9 mouse cellular contexts compared by ENCODE assay signal in the genomic region with DNA sequence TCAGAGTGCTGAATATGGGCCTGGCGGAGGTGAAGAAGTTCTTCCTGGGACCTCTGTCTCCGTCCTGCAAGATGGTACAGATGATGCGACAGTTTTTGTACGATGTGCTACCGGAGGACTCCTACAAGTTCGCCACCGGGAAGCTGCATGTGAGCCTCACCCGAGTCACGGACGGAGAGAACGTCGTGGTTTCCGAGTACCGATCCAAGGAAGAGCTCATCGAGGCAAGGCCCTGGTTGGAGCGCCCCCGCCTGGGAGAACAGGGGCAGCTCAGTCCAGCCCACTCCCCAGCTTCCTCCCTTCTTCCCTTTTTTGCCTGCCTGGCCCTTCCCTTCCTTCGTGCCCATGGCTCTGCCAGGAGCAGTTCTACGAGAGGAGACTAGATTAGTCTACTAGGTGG. TPM values are rescaled to one million over a fixed set of nuclear protein-coding genes. Genes with fewer than 3 reads are reported as not detected.
A peak's percentile ranks its signal among the peaks of the same experiment; 100 is the strongest.
DNase-seq lines count a peak whose midpoint lies in the region; ATAC-seq and TF ChIP-seq lines count a peak whose summit lies in the region.
"Had no signal": no experiment of that assay in that cellular context is flagged by ENCODE, and none has a peak within 500 bp of the region (broad histone marks: within the 10 kb centered on the region; RNA-seq: fewer than 3 reads in every experiment).

No protein-coding gene starts in this region.

- DNase-seq in hindbrain, embryonic 11.5 days (ENCODE audit: low spot score) = peak; percentile 71
- DNase-seq in hindbrain, embryonic 14.5 days (ENCODE audit: low spot score) = no peak
- no peak for DNase-seq in ES-E14 (ENCODE audit: low read depth, low spot score)
- peak; percentile 70 for DNase-seq in embryo, embryonic 11 days

- no peak overlapping the region for H3K4me3 ChIP-seq in hindbrain, embryonic 11.5 days (ENCODE audit: low read depth, low read length)
- no peak overlapping the region for H3K4me3 ChIP-seq in hindbrain, embryonic 14.5 days (replicated peaks; ENCODE audit: low read length)
- H3K4me3 ChIP-seq in ES-E14 (ENCODE audit: insufficient read depth in 1 of 2, low read depth in 1 of 2, low read length in 2 of 2, poor library complexity in 1 of 2, severe bottlenecking in 1 of 2) = peak overlapping the region; percentile 51
- H3K4me3 ChIP-seq in intestine, embryonic 16.5 days (ENCODE audit: low read length) = no peak overlapping the region
- no peak overlapping the region for H3K4me3 ChIP-seq in midbrain, embryonic 13.5 days (replicated peaks)

- in situ Hi-C loops in ES-E14 (cut with MboI; ENCODE audit: low sequenced_read_pairs in 2 of 2, unreplicated experiment in 2 of 2) = no loop called here

- H3K36me3 ChIP-seq in hindbrain, embryonic 11.5 days (ENCODE audit: control insufficient read depth, insufficient read depth, low read length) = no peaks in the 10 kb centered on the region
- H3K36me3 ChIP-seq in hindbrain, embryonic 14.5 days (replicated peaks; ENCODE audit: control insufficient read depth, insufficient read depth) = no peaks in the 10 kb centered on the region
- no peaks in the 10 kb centered on the region for H3K36me3 ChIP-seq in ES-E14 (ENCODE audit: control insufficient read depth, insufficient read depth, low read length, poor library complexity, severe bottlenecking)
- no peaks in the 10 kb centered on the region for H3K36me3 ChIP-seq in intestine, embryonic 16.5 days (ENCODE audit: control insufficient read depth, insufficient read depth, low read length)
- no peaks in the 10 kb centered on the region for H3K36me3 ChIP-seq in midbrain, embryonic 13.5 days

- H3K27me3 ChIP-seq in hindbrain, embryonic 11.5 days (ENCODE audit: control insufficient read depth, insufficient read depth, low read length) = peaks cover 4% of the 10 kb centered on the region; the same call in 1 of the 2 replicates
- H3K27me3 ChIP-seq in hindbrain, embryonic 14.5 days (ENCODE audit: control insufficient read depth, insufficient read depth, low read length) = peaks cover 3% of the 10 kb centered on the region; the same call in 1 of the 2 replicates
- H3K27me3 ChIP-seq in intestine, embryonic 16.5 days (replicated peaks; ENCODE audit: control insufficient read depth, insufficient read depth, low read length) = no peaks in the 10 kb centered on the region
- H3K27me3 ChIP-seq in midbrain, embryonic 13.5 days = peaks cover 16% of the 10 kb centered on the region; the same call in 1 of the 2 replicates

- H3K4me2 ChIP-seq in hindbrain, embryonic 11.5 days (replicated peaks; ENCODE audit: low read depth, low read length) = 0 out of 2 replicates have a peak overlapping the region, but pooled peaks have one; percentile 23
- H3K4me2 ChIP-seq in hindbrain, embryonic 14.5 days (replicated peaks) = no peak overlapping the region; the same call in 1 of the 2 replicates
- peak overlapping the region; percentile 30; the same call in 1 of the 2 replicates for H3K4me2 ChIP-seq in intestine, embryonic 16.5 days (ENCODE audit: low read depth, low read length)
- peak overlapping the region; percentile 11; the same call in 1 of the 2 replicates for H3K4me2 ChIP-seq in midbrain, embryonic 13.5 days (replicated peaks)

- no peaks in the 10 kb centered on the region for H3K9me3 ChIP-seq in hindbrain, embryonic 11.5 days (ENCODE audit: control insufficient read depth, low read length)
- no peaks in the 10 kb centered on the region for H3K9me3 ChIP-seq in hindbrain, embryonic 14.5 days (ENCODE audit: control insufficient read depth, low read length)
- H3K9me3 ChIP-seq in ES-E14 (ENCODE audit: control insufficient read depth, insufficient read depth, low read depth, low read length) = no peaks in the 10 kb centered on the region
- H3K9me3 ChIP-seq in intestine, embryonic 16.5 days (ENCODE audit: control insufficient read depth, low read length) = no peaks in the 10 kb centered on the region
- H3K9me3 ChIP-seq in midbrain, embryonic 13.5 days = no peaks in the 10 kb centered on the region

- ATAC-seq in hindbrain, embryonic 11.5 days (ENCODE audit: low FRiP score) = no peak
- ATAC-seq in hindbrain, embryonic 14.5 days (ENCODE audit: low FRiP score) = no peak
- no peak for ATAC-seq in intestine, embryonic 16.5 days
- ATAC-seq in midbrain, embryonic 13.5 days = no peak
- no peak for ATAC-seq in inflammation-experienced regulatory T-cells, adult 6 months
- no peak for ATAC-seq in cerebellum, adult (ENCODE audit: insufficient number of reproducible peaks, low FRiP score, low TSS enrichment)

- no peak overlapping the region for H3K27ac ChIP-seq in hindbrain, embryonic 11.5 days (ENCODE audit: low read depth, low read length)
- no peak overlapping the region for H3K27ac ChIP-seq in hindbrain, embryonic 14.5 days
- H3K27ac ChIP-seq in ES-E14 (ENCODE audit: insufficient read depth, low read depth, low read length, poor library complexity, severe bottlenecking) = no peak overlapping the region
- no peak overlapping the region for H3K27ac ChIP-seq in intestine, embryonic 16.5 days (ENCODE audit: low read length)
- H3K27ac ChIP-seq in midbrain, embryonic 13.5 days = no peak overlapping the region

- H3K4me1 ChIP-seq in hindbrain, embryonic 11.5 days (replicated peaks; ENCODE audit: control insufficient read depth, insufficient read depth, low read length) = no peaks in the 10 kb centered on the region
- H3K4me1 ChIP-seq in hindbrain, embryonic 14.5 days (replicated peaks; ENCODE audit: control insufficient read depth, insufficient read depth, low read length) = peaks cover 5% of the 10 kb centered on the region
- peaks cover 4 to 7% of the 10 kb centered on the region in 2 experiments; a peak in 1 of 4 replicates for H3K4me1 ChIP-seq in ES-E14 (ENCODE audit: control insufficient read depth in 2 of 2, insufficient read depth in 2 of 2, low read length in 2 of 2, poor library complexity in 1 of 2)
- H3K4me1 ChIP-seq in intestine, embryonic 16.5 days (ENCODE audit: control insufficient read depth, insufficient read depth, low read length) = peaks cover 15% of the 10 kb centered on the region
- peaks cover 17% of the 10 kb centered on the region; the same call in 1 of the 2 replicates for H3K4me1 ChIP-seq in midbrain, embryonic 13.5 days (replicated peaks)

- 18% methylated on average over 19 of the region's 19 CpGs for WGBS in hindbrain, embryonic 11.5 days
- WGBS in hindbrain, embryonic 14.5 days = 14% methylated on average over 19 of the region's 19 CpGs
- WGBS in intestine, embryonic 16.5 days = 23% methylated on average over 19 of the region's 19 CpGs
- 13% methylated on average over 19 of the region's 19 CpGs for WGBS in midbrain, embryonic 13.5 days

- H3K9ac ChIP-seq in hindbrain, embryonic 11.5 days (ENCODE audit: low read depth, low read length) = no peak overlapping the region
- no peak overlapping the region for H3K9ac ChIP-seq in hindbrain, embryonic 14.5 days
- peak overlapping the region; percentile 36 for H3K9ac ChIP-seq in ES-E14 (ENCODE audit: insufficient read depth, low read depth, low read length, poor library complexity, severe bottlenecking)
- H3K9ac ChIP-seq in intestine, embryonic 16.5 days (ENCODE audit: low read depth, low read length) = peak overlapping the region; percentile 40; the same call in 1 of the 2 replicates
- H3K9ac ChIP-seq in midbrain, embryonic 13.5 days (replicated peaks) = no peak overlapping the region

TF ChIP-seq in ES-E14, 5 proteins besides CTCF, POLR2A, EP300 and RAD21:
- TF ChIP-seq ZNF384 (IDR thresholded peaks at IDR 0.05; ENCODE audit: low read depth, low read length) (no peak), HCFC1 (IDR thresholded peaks at IDR 0.05; ENCODE audit: borderline replicate concordance, insufficient read depth, low read length) (no peak), CHD2 (IDR thresholded peaks at IDR 0.05; ENCODE audit: low read depth, low read length) (no peak), ZC3H11A (IDR thresholded peaks at IDR 0.05; ENCODE audit: borderline replicate concordance, low read depth, low read length) (no peak), MAFK (IDR thresholded peaks at IDR 0.05; ENCODE audit: insufficient read depth, low read depth, low read length) (no peak)
TF ChIP-seq in ES-E14: peak in this region for 0.

RNA-seq across cellular contexts. Expression of gene Pnpla1, which starts 18.6 kb away (rescaled TPM):
- polyA plus RNA-seq in hindbrain, embryonic 11.5 days (2014; fragmentation: Nextera tagmentation; extraction: Ambion mirVana) = not detected in 2 replicates
- polyA plus RNA-seq in hindbrain, embryonic 14.5 days (2014; fragmentation: Nextera tagmentation; extraction: Ambion mirVana) = 0.07 TPM in 1 of 2 replicates, not detected in the other
- 0.05 and 0.27 TPM in 2 replicates for total RNA-seq in ES-E14 (2012; rRNA removed)
- polyA plus RNA-seq in intestine, embryonic 16.5 days (2015; fragmentation: Nextera tagmentation; extraction: Ambion mirVana) = 1.7 and 1.9 TPM in 2 replicates
- polyA plus RNA-seq in midbrain, embryonic 13.5 days (2015; fragmentation: Nextera tagmentation; extraction: Ambion mirVana) = not detected in 2 replicates
- not detected for polyA plus RNA-seq in inflammation-experienced regulatory T-cells, adult 6 months (2017; shearing (Covaris generic))

RNA-seq across cellular contexts. Expression of gene 4930539E08Rik, which starts 38.3 kb away (rescaled TPM):
- 0.03 TPM in 1 of 2 replicates, not detected in the other for polyA plus RNA-seq in hindbrain, embryonic 11.5 days (2014; fragmentation: Nextera tagmentation; extraction: Ambion mirVana)
- 1.2 and 1.3 TPM in 2 replicates for polyA plus RNA-seq in hindbrain, embryonic 14.5 days (2014; fragmentation: Nextera tagmentation; extraction: Ambion mirVana)
- 1.2 and 1.4 TPM in 2 replicates for total RNA-seq in ES-E14 (2012; rRNA removed)
- polyA plus RNA-seq in intestine, embryonic 16.5 days (2015; fragmentation: Nextera tagmentation; extraction: Ambion mirVana) = 3.9 and 4.2 TPM in 2 replicates
- polyA plus RNA-seq in midbrain, embryonic 13.5 days (2015; fragmentation: Nextera tagmentation; extraction: Ambion mirVana) = 0.44 and 1.1 TPM in 2 replicates
- 1 to 10 TPM in 2 of 3 experiments, under 1 TPM in 1; 0.25 to 3.2 (median 2.7) TPM for polyA plus RNA-seq in inflammation-experienced regulatory T-cells, adult 6 months (2017; shearing (Covaris generic))
- total RNA-seq: adrenal gland, postnatal 36 days had no signal

Comparison
In these comparisons a context has a peak if more than half of its experiments do, and no peak if none do; other contexts are left out.
1. DNase-seq: peak in hindbrain, embryonic 11.5 days (single experiment) and embryo, embryonic 11 days (single experiment); none in hindbrain, embryonic 14.5 days (single experiment) and ES-E14 (single experiment).
2. H3K4me3 ChIP-seq: peak in ES-E14 (2 of 2); none in hindbrain, embryonic 11.5 days (single experiment), hindbrain, embryonic 14.5 days (single experiment), intestine, embryonic 16.5 days (single experiment) and midbrain, embryonic 13.5 days (single experiment).
3. H3K9ac ChIP-seq: peak in ES-E14 (single experiment) and intestine, embryonic 16.5 days (single experiment); none in hindbrain, embryonic 11.5 days (single experiment), hindbrain, embryonic 14.5 days (single experiment) and midbrain, embryonic 13.5 days (single experiment).